Mouse (Mus musculus) MEL (cell line): Measurements from ENCODE around the gene Hrh3. TPM values are rescaled to one million over a fixed set of nuclear protein-coding genes. Genes with fewer than 3 reads are reported as not detected.

Source experiments
- DNase-seq: peaks from one replicate; pipeline ENCODE4 v3.0.0; 2011; ENCODE audit warnings: low read depth, low spot score
- H3K27ac ChIP-seq: 2 replicates; pipeline ENCODE4 v1.5.1; 2012; ENCODE audit warnings: low read depth, mild to moderate bottlenecking, control low read depth, low read length, moderate library complexity; ENCODE audit not compliant: control insufficient read depth
- H3K27me3 ChIP-seq, 2 experiments: fragments of 150-350 bp in 1 of 2; sonication (generic) in 1 of 2; 2 replicates each; pipeline ENCODE4 v1.6.1; 2012; ENCODE audit warnings: low read length in 2 of 2, mild to moderate bottlenecking in 2 of 2, improper control_type of control experiment in 1 of 2, moderate library complexity in 1 of 2; ENCODE audit not compliant: insufficient read depth in 2 of 2, control insufficient read depth in 1 of 2
- H3K36me3 ChIP-seq, 2 experiments: 2 replicates each; pipeline ENCODE4 v1.6.1; 2012 to 2014; ENCODE audit warnings: low read length in 2 of 2, improper control_type of control experiment in 1 of 2, inconsistent platforms in 1 of 2, mild to moderate bottlenecking in 1 of 2; ENCODE audit not compliant: insufficient read depth in 2 of 2, control insufficient read depth in 1 of 2
- H3K4me1 ChIP-seq, 2 experiments: fragments of 150-350 bp in 1 of 2; sonication (generic) in 1 of 2; 2 replicates each; pipeline ENCODE4 v1.6.1; 2012; ENCODE audit warnings: low read length in 2 of 2, improper control_type of control experiment in 1 of 2, mild to moderate bottlenecking in 1 of 2; ENCODE audit not compliant: insufficient read depth in 2 of 2, control insufficient read depth in 1 of 2
- H3K4me3 ChIP-seq, 2 experiments: fragments of 150-350 bp in 1 of 2; sonication (generic) in 1 of 2; 2 replicates each; pipeline ENCODE4 v1.5.1; 2012; ENCODE audit warnings: low read depth in 2 of 2, low read length in 2 of 2, mild to moderate bottlenecking in 2 of 2, moderate library complexity in 2 of 2, control low read depth in 1 of 2, improper control_type of control experiment in 1 of 2; ENCODE audit not compliant: control insufficient read depth in 1 of 2, insufficient read depth in 1 of 2
- H3K79me2 ChIP-seq: 2 replicates; pipeline ENCODE4 v1.6.1; 2012; ENCODE audit warnings: mild to moderate bottlenecking, low read length, moderate library complexity; ENCODE audit not compliant: control insufficient read depth, poor library complexity, insufficient read depth
- H3K9ac ChIP-seq: 2 replicates; pipeline ENCODE4 v1.6.1; 2012; ENCODE audit warnings: low read depth, mild to moderate bottlenecking, control low read depth, low read length, moderate library complexity; ENCODE audit not compliant: control insufficient read depth, poor library complexity, severe bottlenecking
- H3K9me3 ChIP-seq: fragments of 150-350 bp; sonication (generic); replicated peaks from 2 replicates; pipeline ENCODE4 v1.6.1; 2012; ENCODE audit warnings: mild to moderate bottlenecking, low read length, improper control_type of control experiment, moderate library complexity; ENCODE audit not compliant: insufficient read depth
- CHD1 ChIP-seq: IDR thresholded peaks from 2 replicates; pipeline ENCODE4 v1.6.1; 2012; ENCODE audit warnings: low read depth, mild to moderate bottlenecking, inconsistent platforms, low read length, improper control_type of control experiment
- CHD2 ChIP-seq: IDR thresholded peaks from 2 replicates; pipeline ENCODE4 v1.6.1; 2011; ENCODE audit warnings: low read length, improper control_type of control experiment
- CTCF ChIP-seq, 3 experiments: IDR thresholded peaks in 2 of 3; conservative IDR thresholded peaks in 1 of 3; 2 replicates each; pipeline ENCODE4 v1.5.1; 2011 to 2012; ENCODE audit warnings: low read length in 3 of 3, low read depth in 2 of 3, mild to moderate bottlenecking in 2 of 3, improper control_type of control experiment in 1 of 3, inconsistent platforms in 1 of 3, mixed read lengths in 1 of 3, moderate library complexity in 1 of 3; ENCODE audit not compliant: control insufficient read depth in 1 of 3, insufficient read depth in 1 of 3, poor library complexity in 1 of 3, severe bottlenecking in 1 of 3
- E2F4 ChIP-seq: IDR thresholded peaks from 2 replicates; pipeline ENCODE4 v1.6.1; 2011; ENCODE audit warnings: low read depth, low read length, improper control_type of control experiment, borderline replicate concordance
- EP300 ChIP-seq, 2 experiments: IDR thresholded peaks; 2 replicates each; pipeline ENCODE4 v1.6.1; 2011; ENCODE audit warnings: improper control_type of control experiment in 2 of 2, low read length in 2 of 2, low read depth in 1 of 2, mild to moderate bottlenecking in 1 of 2
- ETS1 ChIP-seq: IDR thresholded peaks from 2 replicates; pipeline ENCODE4 v1.6.1; 2012; ENCODE audit warnings: low read depth, mild to moderate bottlenecking, inconsistent platforms, low read length, improper control_type of control experiment, moderate library complexity
- GABPA ChIP-seq: IDR thresholded peaks from 2 replicates; pipeline ENCODE4 v1.6.1; 2012; ENCODE audit warnings: low read depth, mild to moderate bottlenecking, inconsistent platforms, low read length, improper control_type of control experiment, moderate library complexity
- GATA1 ChIP-seq: IDR thresholded peaks from 2 replicates; pipeline ENCODE4 v1.6.1; 2011; ENCODE audit warnings: low read depth, low read length, improper control_type of control experiment
- HCFC1 ChIP-seq: IDR thresholded peaks from 2 replicates; pipeline ENCODE4 v1.6.1; 2012; ENCODE audit warnings: low read depth, mild to moderate bottlenecking, inconsistent platforms, low read length, improper control_type of control experiment, moderate library complexity
- JUND ChIP-seq: IDR thresholded peaks from 2 replicates; pipeline ENCODE4 v1.6.1; 2011; ENCODE audit warnings: low read depth, mild to moderate bottlenecking, improper control_type of control experiment, low read length
- KAT2A ChIP-seq: conservative IDR thresholded peaks from 2 replicates; pipeline ENCODE4 v1.6.1; 2012; ENCODE audit warnings: low read depth, low read length, improper control_type of control experiment, inconsistent platforms
- MAZ ChIP-seq: IDR thresholded peaks from 2 replicates; pipeline ENCODE4 v1.6.1; 2012; ENCODE audit warnings: low read depth, mild to moderate bottlenecking, inconsistent platforms, low read length, improper control_type of control experiment
- MYB ChIP-seq: IDR thresholded peaks from 2 replicates; pipeline ENCODE4 v1.6.1; 2011; ENCODE audit warnings: mild to moderate bottlenecking, low read depth, low read length, improper control_type of control experiment
- MYC ChIP-seq: IDR thresholded peaks from 2 replicates; pipeline ENCODE4 v1.6.1; 2011; ENCODE audit warnings: low read depth, mild to moderate bottlenecking, low read length, improper control_type of control experiment, moderate library complexity
- NELFE ChIP-seq: IDR thresholded peaks from 2 replicates; pipeline ENCODE4 v1.6.1; 2011; ENCODE audit warnings: low read depth, low read length, improper control_type of control experiment
- POLR2A ChIP-seq, 2 experiments: IDR thresholded peaks; 2 replicates each; pipeline ENCODE4 v1.6.1; 2011 to 2012; ENCODE audit warnings: low read length in 2 of 2, mild to moderate bottlenecking in 2 of 2, control low read depth in 1 of 2, improper control_type of control experiment in 1 of 2, low read depth in 1 of 2, moderate library complexity in 1 of 2; ENCODE audit not compliant: control insufficient read depth in 1 of 2, insufficient read depth in 1 of 2, poor library complexity in 1 of 2
- POLR2AphosphoS2 ChIP-seq: IDR thresholded peaks from 2 replicates; pipeline ENCODE4 v1.6.1; 2011; ENCODE audit warnings: low read length, improper control_type of control experiment
- RAD21 ChIP-seq: IDR thresholded peaks from 2 replicates; pipeline ENCODE4 v1.6.1; 2011; ENCODE audit warnings: mild to moderate bottlenecking, low read depth, low read length, improper control_type of control experiment
- RCOR1 ChIP-seq: IDR thresholded peaks from 2 replicates; pipeline ENCODE4 v1.6.1; 2012; ENCODE audit warnings: low read depth, mild to moderate bottlenecking, inconsistent platforms, low read length, improper control_type of control experiment
- SIN3A ChIP-seq: IDR thresholded peaks from 2 replicates; pipeline ENCODE4 v1.6.1; 2012; ENCODE audit warnings: low read length, improper control_type of control experiment, inconsistent platforms
- SMC3 ChIP-seq: IDR thresholded peaks from 2 replicates; pipeline ENCODE4 v1.6.1; 2011; ENCODE audit warnings: low read depth, low read length, improper control_type of control experiment
- TAL1 ChIP-seq: IDR thresholded peaks from 2 replicates; pipeline ENCODE4 v1.6.1; 2012; ENCODE audit warnings: mild to moderate bottlenecking, inconsistent platforms, low read length, moderate library complexity, mixed read lengths
- TCF12 ChIP-seq: IDR thresholded peaks from 2 replicates; pipeline ENCODE4 v1.6.1; 2014; ENCODE audit warnings: low read depth, mild to moderate bottlenecking, inconsistent platforms, low read length, improper control_type of control experiment, moderate library complexity
- USF1 ChIP-seq: IDR thresholded peaks from 2 replicates; pipeline ENCODE4 v1.6.1; 2014; ENCODE audit warnings: low read depth, mild to moderate bottlenecking, inconsistent platforms, low read length, improper control_type of control experiment, moderate library complexity
- USF2 ChIP-seq, 2 experiments: IDR thresholded peaks; 2 replicates each; pipeline ENCODE4 v1.6.1; 2011 to 2012; ENCODE audit warnings: improper control_type of control experiment in 2 of 2, low read length in 2 of 2, borderline replicate concordance in 1 of 2, inconsistent platforms in 1 of 2, low read depth in 1 of 2, mild to moderate bottlenecking in 1 of 2; ENCODE audit not compliant: insufficient read depth in 1 of 2
- ZMIZ1 ChIP-seq: IDR thresholded peaks from 2 replicates; pipeline ENCODE4 v1.6.1; 2012; ENCODE audit warnings: low read depth, mild to moderate bottlenecking, inconsistent platforms, low read length, improper control_type of control experiment, moderate library complexity
- polyA plus RNA-seq, 2 experiments: library from polyadenylated mRNA; stranded (reverse) in 1 of 2; unstranded in 1 of 2; fragments of >175 nt in 1 of 2; fragments of >200 nt in 1 of 2; gene quantifications; 2 replicates each; pipeline versions ENCODE4 v1.2.1 to v1.2.4; 2012; ENCODE audit warnings: low replicate concordance in 2 of 2, low read depth in 1 of 2; ENCODE audit not compliant: insufficient read length in 2 of 2, insufficient read depth in 1 of 2, missing spikeins in 1 of 2
- total RNA-seq: library from RNA; depleted of rRNA; stranded (reverse); fragments of 300-350 nt; gene quantifications from 2 replicates; pipeline ENCODE4 v1.2.3, GENCODE M21; 2012

Gene Hrh3
- total and polyA plus RNA-seq, 3 experiments: not detected

DNA sequence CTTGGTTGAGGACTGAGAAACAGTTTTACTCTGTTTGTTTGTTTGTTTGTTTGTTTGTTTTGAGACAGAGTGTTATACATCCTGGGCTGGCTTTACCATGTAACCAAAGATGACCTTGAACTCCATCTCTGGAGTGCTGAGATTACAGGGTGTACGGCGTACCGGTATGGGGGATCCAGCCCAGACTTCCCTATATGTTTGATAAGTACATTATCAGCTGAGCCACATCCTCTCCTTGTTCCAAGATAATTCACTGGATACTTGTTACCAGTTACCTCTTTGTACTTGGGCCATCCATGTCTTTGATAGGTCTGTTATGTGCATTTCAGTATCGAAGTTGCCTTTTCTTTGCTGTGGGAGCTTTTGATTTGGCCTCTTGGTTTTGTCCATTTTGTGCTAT, 28.9 kb upstream of the Hrh3 start:
- Histone ChIP-seq H3K79me2 (peaks cover 14% of the 10 kb centered on the region), H3K27ac (no peak overlapping the region), H3K36me3 (peaks cover 2 to 33% of the 10 kb centered on the region in 2 experiments; a peak in 3 of 4 replicates), H3K4me1 (peaks cover 17 to 28% of the 10 kb centered on the region in 2 experiments), H3K9ac (no peak overlapping the region), H3K4me3 (no peak overlapping the region), H3K9me3 (no peaks in the 10 kb centered on the region), H3K27me3 (no peaks in the 10 kb centered on the region)
- no peak for TF ChIP-seq JUND
- peak; percentile 64 for TF ChIP-seq TAL1
- no peak for TF ChIP-seq CHD1
- TF ChIP-seq E2F4: no peak
- peak; percentile 83; the same call in 1 of the 2 replicates for TF ChIP-seq RCOR1
- no peak for TF ChIP-seq GABPA
- TF ChIP-seq MYC: no peak
- no peak for TF ChIP-seq RAD21
- no peak for TF ChIP-seq KAT2A
- peak; percentile 90 for TF ChIP-seq GATA1
- no peak for TF ChIP-seq MYB
- no peak for TF ChIP-seq POLR2A (IDR thresholded peaks at IDR 0.05; ENCODE audit: control insufficient read depth in 1 of 2, insufficient read depth in 1 of 2, low read depth in 1 of 2, low read length in 2 of 2, poor library complexity in 1 of 2)
- TF ChIP-seq EP300 (IDR thresholded peaks at IDR 0.05; ENCODE audit: low read depth in 1 of 2, low read length in 2 of 2): peak; percentile 85 to 86
- peak; percentile 76 for TF ChIP-seq TCF12
- no peak for TF ChIP-seq SIN3A
- TF ChIP-seq SMC3: no peak
- TF ChIP-seq CHD2: no peak
- TF ChIP-seq ZMIZ1: no peak
- no peak for TF ChIP-seq USF1
- TF ChIP-seq MAZ: no peak
- no peak for TF ChIP-seq HCFC1
- TF ChIP-seq ETS1: 0 out of 2 replicates have a peak, but pooled peaks have one; percentile 43
- TF ChIP-seq NELFE: no peak
- TF ChIP-seq POLR2AphosphoS2: no peak
- no peak for TF ChIP-seq CTCF (IDR thresholded peaks at IDR 0.05 in 2 of 3, conservative IDR thresholded peaks at IDR 0.05 in 1 of 3; ENCODE audit: control insufficient read depth in 1 of 3, insufficient read depth in 1 of 3, low read depth in 2 of 3, low read length in 3 of 3, poor library complexity in 1 of 3, severe bottlenecking in 1 of 3)
- TF ChIP-seq USF2 (IDR thresholded peaks at IDR 0.05; ENCODE audit: borderline replicate concordance in 1 of 2, insufficient read depth in 1 of 2, low read depth in 1 of 2, low read length in 2 of 2): no peak
- peak; percentile 30 for DNase-seq
